Mouse (Mus musculus): ENCODE results near the gene B3galt4. TPM values are rescaled to one million over a fixed set of nuclear protein-coding genes. Genes with fewer than 3 reads are reported as not detected.
"Not testable (repeated sequence)": the region's sequence is repeated elsewhere in the genome, so short reads cannot be mapped to it uniquely, and the experiment has no call there.

The B3galt4 gene
- polyA plus RNA-seq, 1 experiment: 6.7 TPM

DNA sequence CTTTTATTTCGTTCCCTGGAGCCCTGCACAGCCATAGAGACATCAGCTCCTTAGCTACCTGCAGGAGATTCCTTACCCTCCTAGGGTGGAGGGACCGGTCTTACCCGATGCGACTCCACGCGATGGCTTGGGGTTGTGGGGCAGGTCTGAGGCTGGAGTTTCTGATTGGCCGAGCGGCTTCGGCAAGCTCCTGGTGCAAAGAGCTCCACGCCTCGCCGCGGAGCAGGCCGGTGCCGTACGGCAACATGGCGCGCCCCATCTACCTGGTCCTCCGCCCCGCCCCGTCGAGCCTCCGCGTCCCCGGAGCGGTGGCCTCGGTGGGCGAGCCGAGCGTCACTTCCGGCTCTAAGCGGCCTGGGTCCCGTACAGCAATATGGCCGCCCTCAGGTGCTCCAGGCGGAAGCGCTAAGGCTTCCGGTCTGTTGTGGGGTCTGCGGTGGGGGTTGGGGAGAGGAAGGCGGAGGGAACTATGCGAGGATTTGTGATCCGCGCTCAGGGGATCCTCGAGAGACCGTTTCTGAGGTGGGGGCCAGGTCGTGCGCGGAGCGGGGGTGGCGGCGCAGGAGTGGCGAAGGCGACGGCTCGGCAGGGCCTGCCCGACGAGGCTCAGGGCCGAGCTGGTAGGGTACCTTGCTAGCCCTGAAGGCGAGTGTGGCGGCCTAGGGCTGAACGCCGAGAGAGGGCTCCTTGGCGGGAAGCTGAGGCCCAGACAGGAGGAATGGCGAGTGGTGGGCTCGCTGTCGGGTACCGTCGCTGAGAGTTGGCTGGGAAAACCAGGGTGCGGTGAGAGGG is 42.0 kb downstream of the B3galt4 start, which contains the start of gene Daxx:
TSS of gene Daxx (plus strand) at position 338 of the 792 bp plus-strand sequence.
- under 1% methylated on average over 67 of the region's 68 CpGs for WGBS

GRCm38 (mm10) chr17:33908331-33909076 is 42.8 kb downstream of the B3galt4 start:
- Histone ChIP-seq H3K36me3 (ENCODE audit: control insufficient read depth, insufficient read depth, low read length) (no peaks in the 10 kb centered on the region; the same call in 1 of the 2 replicates), H3K4me3 (ENCODE audit: insufficient read depth, low read depth, low read length) (peak overlapping the region; percentile 66), H3K4me1 (ENCODE audit: control insufficient read depth, insufficient read depth, low read length) (peaks cover 4% of the 10 kb centered on the region; the same call in 1 of the 2 replicates), H3K27me3 (replicated peaks; ENCODE audit: control insufficient read depth, insufficient read depth, low read length) (no peaks in the 10 kb centered on the region), H3K27ac (ENCODE audit: insufficient read depth, low read depth, low read length) (peak overlapping the region; percentile 71)
- under 1% methylated on average over 44 of the region's 44 CpGs for WGBS
- DNase-seq: peak; percentile 62
- TF ChIP-seq POLR2A (IDR thresholded peaks at IDR 0.05; ENCODE audit: low read depth, low read length) (no peak), CTCF (conservative IDR thresholded peaks at IDR 0.05; ENCODE audit: insufficient read depth, insufficient read length, low read depth, low read length) (no peak)

More for the DNA sequence above, 42.0 kb downstream of the B3galt4 start, which contains the start of gene Daxx:
- TF ChIP-seq CTCF (conservative IDR thresholded peaks at IDR 0.05; ENCODE audit: insufficient read depth, insufficient read length, low read depth, low read length) (no peak), POLR2A (IDR thresholded peaks at IDR 0.05; ENCODE audit: low read depth, low read length) (peak; percentile 16)
- Histone ChIP-seq H3K27ac (ENCODE audit: insufficient read depth, low read depth, low read length) (peak within 1 kb of the TSS; percentile 78), H3K4me3 (ENCODE audit: insufficient read depth, low read depth, low read length) (peak within 1 kb of the TSS; percentile 70), H3K36me3 (ENCODE audit: control insufficient read depth, insufficient read depth, low read length) (no peaks in the 10 kb centered on the region; the same call in 1 of the 2 replicates), H3K4me1 (ENCODE audit: control insufficient read depth, insufficient read depth, low read length) (peaks cover 4% of the 10 kb centered on the region; the same call in 1 of the 2 replicates), H3K27me3 (replicated peaks; ENCODE audit: control insufficient read depth, insufficient read depth, low read length) (no peaks in the 10 kb centered on the region)
- peak; percentile 99 for DNase-seq

- H3K36me3 ChIP-seq (ENCODE audit: control insufficient read depth, insufficient read depth, low read length); H3K27me3 ChIP-seq (replicated peaks; ENCODE audit: control insufficient read depth, insufficient read depth, low read length); H3K4me3 ChIP-seq (ENCODE audit: insufficient read depth, low read depth, low read length); DNase-seq; H3K4me1 ChIP-seq (ENCODE audit: control insufficient read depth, insufficient read depth, low read length); H3K27ac ChIP-seq (ENCODE audit: insufficient read depth, low read depth, low read length): not testable (repeated sequence)
- 30% methylated on average over 4 of the region's 4 CpGs for whole genome bisulfite sequencing
Observed at GRCm38 (mm10) chr17:33904835-33905234, 46.5 kb downstream of the B3galt4 start, which contains the start of gene Platr17. TSS of gene Platr17 (plus strand) at chr17:33905135.

DNA sequence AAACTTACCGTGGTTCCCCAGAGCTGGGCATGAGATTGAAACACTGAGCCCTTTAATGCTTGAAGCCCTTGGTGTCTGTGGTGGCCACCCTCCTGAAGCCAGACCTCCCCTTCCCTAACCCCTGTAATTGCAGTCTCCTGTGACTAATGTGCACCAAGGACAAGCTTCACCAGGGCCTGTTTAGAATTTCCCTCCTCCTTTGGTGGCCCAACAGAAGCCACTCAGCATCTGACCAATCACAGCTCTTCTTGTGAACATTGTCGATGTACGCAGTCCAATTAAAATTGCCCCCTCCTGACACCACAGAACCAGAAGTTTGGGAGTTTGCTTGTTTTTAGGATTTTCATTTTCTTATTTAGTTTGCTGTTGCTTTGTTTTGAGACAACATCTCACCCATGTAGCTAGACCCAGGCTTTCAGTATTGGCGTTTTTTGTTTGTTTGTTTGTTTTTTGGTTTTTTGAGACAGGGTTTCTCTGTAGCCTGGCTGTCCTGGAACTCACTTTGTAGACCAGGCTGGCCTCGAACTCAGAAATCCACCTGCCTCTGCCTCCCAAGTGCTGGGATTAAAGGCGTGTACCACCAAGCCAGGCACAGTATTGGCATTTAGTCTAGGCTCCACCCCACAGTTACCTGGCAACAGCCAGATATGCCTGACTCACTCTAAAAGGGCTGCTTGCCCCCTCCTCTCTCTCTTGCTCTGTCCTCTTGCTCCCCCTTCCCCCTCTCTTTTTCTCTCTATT is 47.2 kb downstream of the B3galt4 start:
- not testable (repeated sequence) for H3K27ac ChIP-seq (ENCODE audit: insufficient read depth, low read depth, low read length); H3K27me3 ChIP-seq (replicated peaks; ENCODE audit: control insufficient read depth, insufficient read depth, low read length); H3K4me1 ChIP-seq (ENCODE audit: control insufficient read depth, insufficient read depth, low read length); DNase-seq; H3K4me3 ChIP-seq (ENCODE audit: insufficient read depth, low read depth, low read length); H3K36me3 ChIP-seq (ENCODE audit: control insufficient read depth, insufficient read depth, low read length)
- 72% methylated on average over 6 of the region's 6 CpGs for WGBS

GRCm38 (mm10) chr17:33902491-33902890 is 48.8 kb downstream of the B3galt4 start:
- H3K36me3 ChIP-seq (ENCODE audit: control insufficient read depth, insufficient read depth, low read length): no peaks in the 10 kb centered on the region
- no peak overlapping the region for H3K4me3 ChIP-seq (ENCODE audit: insufficient read depth, low read depth, low read length)
- no peaks in the 10 kb centered on the region for H3K27me3 ChIP-seq (replicated peaks; ENCODE audit: control insufficient read depth, insufficient read depth, low read length)
- TF ChIP-seq CTCF (conservative IDR thresholded peaks at IDR 0.05; ENCODE audit: insufficient read depth, insufficient read length, low read depth, low read length) (no peak), POLR2A (IDR thresholded peaks at IDR 0.05; ENCODE audit: low read depth, low read length) (no peak)
- DNase-seq: no peak
- H3K27ac ChIP-seq (ENCODE audit: insufficient read depth, low read depth, low read length): no peak overlapping the region
- H3K4me1 ChIP-seq (ENCODE audit: control insufficient read depth, insufficient read depth, low read length): no peaks in the 10 kb centered on the region
- WGBS: 74% methylated on average over 7 of the region's 7 CpGs

GRCm38 (mm10) chr17:33902079-33902478 is 49.2 kb downstream of the B3galt4 start:
- Histone ChIP-seq H3K27ac (ENCODE audit: insufficient read depth, low read depth, low read length) (no peak overlapping the region), H3K4me1 (ENCODE audit: control insufficient read depth, insufficient read depth, low read length) (no peaks in the 10 kb centered on the region), H3K27me3 (replicated peaks; ENCODE audit: control insufficient read depth, insufficient read depth, low read length) (no peaks in the 10 kb centered on the region), H3K36me3 (ENCODE audit: control insufficient read depth, insufficient read depth, low read length) (no peaks in the 10 kb centered on the region), H3K4me3 (ENCODE audit: insufficient read depth, low read depth, low read length) (no peak overlapping the region)
- no peak for TF ChIP-seq POLR2A (IDR thresholded peaks at IDR 0.05; ENCODE audit: low read depth, low read length)
- no peak for TF ChIP-seq CTCF (conservative IDR thresholded peaks at IDR 0.05; ENCODE audit: insufficient read depth, insufficient read length, low read depth, low read length)
- no peak for DNase-seq
- 43% methylated on average over 4 of the region's 4 CpGs for WGBS

DNA sequence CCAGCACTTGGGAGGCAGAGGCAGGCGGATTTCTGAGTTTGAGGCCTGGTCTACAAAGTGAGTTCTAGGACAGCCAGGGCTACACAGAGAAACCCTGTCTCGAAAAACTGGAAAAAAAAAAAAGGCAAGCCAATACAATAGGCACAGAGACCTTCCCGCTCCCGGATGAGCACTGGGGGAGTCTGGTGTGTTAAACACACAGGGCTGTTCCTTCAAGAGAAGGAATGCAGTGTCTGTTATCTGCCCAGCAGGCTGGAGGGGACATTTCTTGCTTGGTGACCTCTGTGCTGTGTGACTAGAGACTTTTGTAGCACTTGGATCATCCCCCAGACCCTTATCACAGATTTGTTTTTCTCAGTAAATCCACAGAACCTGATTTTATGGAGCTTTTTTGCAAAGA is 49.6 kb downstream of the B3galt4 start:
- DNase-seq: no peak
- no peaks in the 10 kb centered on the region for H3K4me1 ChIP-seq (ENCODE audit: control insufficient read depth, insufficient read depth, low read length)
- no peak overlapping the region for H3K4me3 ChIP-seq (ENCODE audit: insufficient read depth, low read depth, low read length)
- WGBS: 78% methylated on average over 4 of the region's 4 CpGs
- no peaks in the 10 kb centered on the region for H3K27me3 ChIP-seq (replicated peaks; ENCODE audit: control insufficient read depth, insufficient read depth, low read length)
- TF ChIP-seq CTCF (conservative IDR thresholded peaks at IDR 0.05; ENCODE audit: insufficient read depth, insufficient read length, low read depth, low read length): no peak
- TF ChIP-seq POLR2A (IDR thresholded peaks at IDR 0.05; ENCODE audit: low read depth, low read length): no peak
- no peak overlapping the region for H3K27ac ChIP-seq (ENCODE audit: insufficient read depth, low read depth, low read length)
- no peaks in the 10 kb centered on the region for H3K36me3 ChIP-seq (ENCODE audit: control insufficient read depth, insufficient read depth, low read length)
